Mouse (Mus musculus) E14TG2a.4 (cell line): ENCODE data around the gene Ggnbp2.

ENCODE experiments used
- CTCF ChIP-seq: conservative IDR thresholded peaks from 2 replicates; pipeline ENCODE4 v1.5.1; 2014; ENCODE audit warnings: low read length
- POU5F1 ChIP-seq: IDR thresholded peaks from 2 replicates; pipeline ENCODE4 v1.6.1; 2014; ENCODE audit warnings: low read length, borderline replicate concordance

- TF ChIP-seq CTCF (peak; percentile 88), POU5F1 (no peak)
Measured at GRCm38 (mm10) chr11:84918425-84918824, 47.8 kb upstream of the Ggnbp2 start.
